Comparison of ENCODE assay signal across 8 mouse cellular contexts in the genomic region with DNA sequence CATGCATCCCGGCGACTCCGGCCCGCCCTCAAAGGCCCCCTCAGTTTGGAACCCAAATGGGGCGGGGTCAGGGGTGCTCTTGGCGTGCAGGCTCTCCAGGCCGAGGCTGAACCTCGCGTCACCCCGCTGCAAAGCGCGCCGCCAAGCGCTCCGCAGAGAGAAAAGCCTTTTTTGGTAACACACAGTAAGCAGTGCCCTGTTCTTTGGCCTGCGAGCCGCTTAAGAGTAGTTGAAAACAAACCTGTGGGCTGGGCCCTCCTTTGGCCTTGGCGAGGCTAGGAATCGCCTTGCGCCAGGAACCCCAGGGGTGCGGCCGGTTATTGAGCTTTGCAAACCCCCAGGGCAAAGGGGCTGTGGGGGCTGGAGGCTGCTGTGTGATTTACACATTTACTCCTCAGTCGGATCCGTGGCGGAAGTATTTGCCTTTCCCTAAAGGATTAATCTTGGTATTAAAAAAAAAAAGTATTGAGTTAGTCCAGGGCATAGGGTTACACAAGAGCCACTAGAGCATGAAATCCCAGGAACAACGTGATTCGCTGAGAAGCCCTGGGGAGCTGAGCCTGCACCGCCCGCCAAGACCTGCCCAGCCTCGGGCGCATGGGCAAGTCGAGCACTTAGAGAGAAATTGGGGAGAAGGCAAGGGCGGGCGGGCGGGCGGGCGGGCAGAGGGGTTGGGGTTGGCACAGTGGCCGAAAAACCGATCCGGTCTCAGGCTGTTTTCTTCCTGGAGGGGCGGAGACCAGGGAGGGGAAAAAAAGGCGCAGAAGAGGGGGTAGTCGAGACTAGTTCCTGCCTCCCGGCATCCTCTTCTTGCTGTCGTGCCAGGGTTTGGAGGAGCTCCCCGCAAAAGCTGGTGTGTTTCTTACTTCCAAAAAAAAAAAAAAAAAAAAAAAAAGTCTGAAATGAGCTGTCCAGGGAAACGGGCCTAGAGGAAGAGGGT. TPM values are rescaled to one million over a fixed set of nuclear protein-coding genes. Genes with fewer than 3 reads are reported as not detected.
DNase-seq lines count a peak whose midpoint lies in the region; ATAC-seq and TF ChIP-seq lines count a peak whose summit lies in the region.

No protein-coding gene starts in this region.

- H3K4me2 ChIP-seq in CH12.LX (ENCODE audit: insufficient read depth, low read depth, poor library complexity, severe bottlenecking), result peak overlapping the region; percentile 39
- H3K4me2 ChIP-seq in forebrain, embryonic 12.5 days, result peak overlapping the region; percentile 51

- ATAC-seq in forebrain, embryonic 12.5 days (ENCODE audit: low FRiP score), result no peak

- dilution Hi-C loops in CH12.LX (cut with MboI; ENCODE audit: extremely low pct_ligation_motif_present, extremely low pct_unique_long_range_greater_than_20kb, low sequenced_read_pairs), result no loop called here

- peak in 1 of 2 experiments; percentile 77; a peak in 2 of 4 replicates for TF ChIP-seq CTCF in CH12.LX (conservative IDR thresholded peaks at IDR 0.05 in 1 of 2, IDR thresholded peaks at IDR 0.05 in 1 of 2; ENCODE audit: low read depth in 2 of 2, low read length in 2 of 2)
- no peak for TF ChIP-seq CTCF in bone marrow macrophage, adult 2 months (IDR thresholded peaks at IDR 0.05; ENCODE audit: low read depth, low read length)
- peak; percentile 55 for TF ChIP-seq CTCF in layer of hippocampus, adult 2 months (conservative IDR thresholded peaks at IDR 0.05)

- peaks cover 7% of the 10 kb centered on the region for H3K79me2 ChIP-seq in CH12.LX (replicated peaks; ENCODE audit: control insufficient read depth, extremely low read depth, insufficient read depth, poor library complexity, severe bottlenecking)

- no peaks in the 10 kb centered on the region for H3K27me3 ChIP-seq in CH12.LX (replicated peaks)
- no peaks in the 10 kb centered on the region for H3K27me3 ChIP-seq in forebrain, embryonic 12.5 days

- H3K9me3 ChIP-seq in CH12.LX (replicated peaks; ENCODE audit: low read length), result no peaks in the 10 kb centered on the region
- H3K9me3 ChIP-seq in forebrain, embryonic 12.5 days, result no peaks in the 10 kb centered on the region

- intact Hi-C loops in heart, postnatal 25 days (cut with DNase I), result loop anchor here (5.0 kb wide), 1 partner anchor 44 kb away; no protein-coding TSS in a partner anchor

- H3K9ac ChIP-seq in CH12.LX (ENCODE audit: insufficient read depth, low read depth), result peak overlapping the region; percentile 92
- peak overlapping the region; percentile 51; the same call in 1 of the 2 replicates for H3K9ac ChIP-seq in forebrain, embryonic 12.5 days

- in situ Hi-C loops in CH12.LX (cut with MboI; ENCODE audit: low pct_ligation_motif_present, low pct_unique_long_range_greater_than_20kb, low sequenced_read_pairs), result loop anchor here (5.0 kb wide), 1 partner anchor 56 kb away; no protein-coding TSS in a partner anchor

- no peaks in the 10 kb centered on the region for H3K36me3 ChIP-seq in CH12.LX (replicated peaks in 1 of 2; ENCODE audit: control insufficient read depth in 1 of 2, insufficient read depth in 1 of 2, low read length in 1 of 2)
- no peaks in the 10 kb centered on the region for H3K36me3 ChIP-seq in forebrain, embryonic 12.5 days (replicated peaks)

- H3K4me3 ChIP-seq in CH12.LX (replicated peaks in 1 of 3; ENCODE audit: low read depth in 2 of 3, low read length in 2 of 3, poor library complexity in 1 of 3), result peak overlapping the region; percentile 35 to 58 (median 56)
- H3K4me3 ChIP-seq in bone marrow macrophage, adult 2 months (ENCODE audit: insufficient read depth, low read length), result peak overlapping the region; percentile 58
- H3K4me3 ChIP-seq in forebrain, embryonic 12.5 days (replicated peaks), result peak overlapping the region; percentile 20
- H3K4me3 ChIP-seq in layer of hippocampus, adult 2 months, result peak overlapping the region; percentile 50

- no peak for TF ChIP-seq EP300 in CH12.LX (IDR thresholded peaks at IDR 0.05; ENCODE audit: low read length)

- 1% methylated on average over 45 of the region's 47 CpGs for WGBS in forebrain, embryonic 12.5 days

- H3K4me1 ChIP-seq in CH12.LX (ENCODE audit: control insufficient read depth in 1 of 2, insufficient read depth in 2 of 2), result peaks cover 21 to 68% of the 10 kb centered on the region in 2 experiments
- peaks cover 45% of the 10 kb centered on the region for H3K4me1 ChIP-seq in bone marrow macrophage, adult 2 months (ENCODE audit: control insufficient read depth, insufficient read depth, low read length)
- H3K4me1 ChIP-seq in forebrain, embryonic 12.5 days, result peaks cover 86% of the 10 kb centered on the region

- H3K27ac ChIP-seq in CH12.LX (ENCODE audit: insufficient read depth, low read depth), result peak overlapping the region; percentile 82
- H3K27ac ChIP-seq in bone marrow macrophage, adult 2 months (ENCODE audit: insufficient read depth, low read depth, low read length), result peak overlapping the region; percentile 99
- peak overlapping the region; percentile 98 for H3K27ac ChIP-seq in forebrain, embryonic 12.5 days
- peak overlapping the region; percentile 96 for H3K27ac ChIP-seq in layer of hippocampus, adult 2 months

- peak; percentile 73 for DNase-seq in CH12.LX (ENCODE audit: extremely low read depth)
- DNase-seq in heart, postnatal 25 days (ENCODE audit: low spot score), result peak; percentile 85
- peak; percentile 68 to 82 for DNase-seq in layer of hippocampus, adult 2 months (ENCODE audit: low spot score in 2 of 2)
- DNase-seq in lung, postnatal 14 days, result peak; percentile 85
- peak; percentile 84 for DNase-seq in ovary, postnatal 36 days (ENCODE audit: low spot score)
- DNase-seq in thymus, postnatal 25 days, result peak; percentile 86

- TF ChIP-seq RAD21 in CH12.LX (IDR thresholded peaks at IDR 0.05; ENCODE audit: low read depth, low read length), result peak; percentile 68

- TF ChIP-seq POLR2A in CH12.LX (IDR thresholded peaks at IDR 0.05; ENCODE audit: low read depth, low read length), result peak; percentile 47
- no peak for TF ChIP-seq POLR2A in bone marrow macrophage, adult 2 months (IDR thresholded peaks at IDR 0.05; ENCODE audit: borderline replicate concordance, low read depth, low read length)

TF ChIP-seq in CH12.LX, 34 proteins besides CTCF, POLR2A, EP300 and RAD21 (continues in another document):
- TF ChIP-seq ZNF384 (IDR thresholded peaks at IDR 0.05; ENCODE audit: low read depth, low read length), result peak; percentile 86
- TF ChIP-seq E2F4 (IDR thresholded peaks at IDR 0.05; ENCODE audit: insufficient replicate concordance, low read depth, low read length), result no peak
- TF ChIP-seq TCF12 (IDR thresholded peaks at IDR 0.05; ENCODE audit: low read depth, low read length), result peak; percentile 49; the same call in 1 of the 2 replicates
- peak; percentile 26; the same call in 1 of the 2 replicates for TF ChIP-seq MAX (IDR thresholded peaks at IDR 0.05; ENCODE audit: low read length)
- TF ChIP-seq JUN (IDR thresholded peaks at IDR 0.05; ENCODE audit: insufficient read depth, low read depth, low read length), result no peak
- peak; percentile 14 for TF ChIP-seq SIN3A (IDR thresholded peaks at IDR 0.05; ENCODE audit: low read length)
- no peak for TF ChIP-seq JUND (conservative IDR thresholded peaks at IDR 0.05; ENCODE audit: low read depth, low read length)
- TF ChIP-seq ZKSCAN1 (IDR thresholded peaks at IDR 0.05; ENCODE audit: borderline replicate concordance, low read depth, low read length), result no peak
- TF ChIP-seq BHLHE40 (IDR thresholded peaks at IDR 0.05; ENCODE audit: low read depth, low read length), result 0 out of 2 replicates have a peak, but pooled peaks have one; percentile 19
- peak; percentile 79 for TF ChIP-seq ELF1 (IDR thresholded peaks at IDR 0.05; ENCODE audit: low read depth, low read length)
- 0 out of 2 replicates have a peak, but pooled peaks have one; percentile 62 for TF ChIP-seq TBP (conservative IDR thresholded peaks at IDR 0.05; ENCODE audit: low read depth, low read length)
- TF ChIP-seq MYC (IDR thresholded peaks at IDR 0.05; ENCODE audit: low read depth, low read length), result peak; percentile 43; the same call in 1 of the 2 replicates
- peak; percentile 54; the same call in 1 of the 2 replicates for TF ChIP-seq IRF4 (IDR thresholded peaks at IDR 0.05; ENCODE audit: low read depth, low read length)
- peak; percentile 44; the same call in 1 of the 2 replicates for TF ChIP-seq MEF2A (IDR thresholded peaks at IDR 0.05; ENCODE audit: borderline replicate concordance, low read depth, low read length)
- peak; percentile 63 for TF ChIP-seq HCFC1 (IDR thresholded peaks at IDR 0.05; ENCODE audit: low read depth, low read length)
- TF ChIP-seq MXI1 (IDR thresholded peaks at IDR 0.05; ENCODE audit: low read depth, low read length), result peak; percentile 72
- TF ChIP-seq RCOR1 (conservative IDR thresholded peaks at IDR 0.05; ENCODE audit: low read depth, low read length), result no peak
- TF ChIP-seq MAZ (IDR thresholded peaks at IDR 0.05; ENCODE audit: low read depth, low read length), result peak; percentile 56; the same call in 1 of the 2 replicates
- peak; percentile 9; the same call in 1 of the 2 replicates for TF ChIP-seq ZC3H11A (IDR thresholded peaks at IDR 0.05; ENCODE audit: low read depth, low read length)
- TF ChIP-seq KAT2A (IDR thresholded peaks at IDR 0.05; ENCODE audit: insufficient replicate concordance, low read length), result no peak
- TF ChIP-seq ZMIZ1 (IDR thresholded peaks at IDR 0.05; ENCODE audit: low read depth, low read length), result 0 out of 2 replicates have a peak, but pooled peaks have one; percentile 14
- TF ChIP-seq NELFE (IDR thresholded peaks at IDR 0.05; ENCODE audit: low read depth, low read length), result 0 out of 2 replicates have a peak, but pooled peaks have one; percentile 26
- peak; percentile 63 for TF ChIP-seq NRF1 (IDR thresholded peaks at IDR 0.05; ENCODE audit: low read depth, low read length)

RNA-seq across cellular contexts. Expression of a gene that starts 3.8 kb away (rescaled TPM):
- 19.6 and 21.4 TPM in 2 replicates for total RNA-seq in CH12.LX (2012; rRNA removed)
- 7.0 and 8.2 TPM in 2 replicates for total RNA-seq in CH12.LX (2014; rRNA removed)
- 10.2 and 12.1 TPM in 2 replicates for polyA plus RNA-seq in CH12.LX (2012; ENCODE audit: insufficient read length, low read depth)
- 11.4 and 12.0 TPM in 2 replicates for polyA plus RNA-seq in bone marrow macrophage, adult 2 months (2012; ENCODE audit: insufficient read depth, insufficient read length, missing spikeins)
- 74.8 and 81.9 TPM in 2 replicates for polyA plus RNA-seq in forebrain, embryonic 12.5 days (2016; fragmentation: Nextera tagmentation; extraction: Ambion mirVana)
- total RNA-seq in heart, postnatal 25 days (2021), result 10 to 100 TPM; 33.3 to 36.9 TPM
- 10 to 100 TPM; 69.8 to 70.2 TPM for total RNA-seq in layer of hippocampus, adult 2 months (2021)

RNA-seq across cellular contexts. Expression of a gene that starts 58.4 kb away (rescaled TPM):
- total RNA-seq in CH12.LX (2012; rRNA removed) (18.7 and 19.6 TPM in 2 replicates), CH12.LX (2014; rRNA removed) (15.7 and 16.7 TPM in 2 replicates)
- 17.5 and 20.5 TPM in 2 replicates for polyA plus RNA-seq in CH12.LX (2012; ENCODE audit: insufficient read length, low read depth)
- 21.3 and 23.0 TPM in 2 replicates for polyA plus RNA-seq in bone marrow macrophage, adult 2 months (2012; ENCODE audit: insufficient read depth, insufficient read length, missing spikeins)
- 49.5 and 51.4 TPM in 2 replicates for polyA plus RNA-seq in forebrain, embryonic 12.5 days (2016; fragmentation: Nextera tagmentation; extraction: Ambion mirVana)
- 10 to 100 TPM; 41.1 to 48.6 TPM for total RNA-seq in heart, postnatal 25 days (2021)
- 10 to 100 TPM; 73.4 to 83.6 TPM for total RNA-seq in layer of hippocampus, adult 2 months (2021)
